Mouse (Mus musculus): ENCODE measurements around the gene Tenm3. TPM values are rescaled to one million over a fixed set of nuclear protein-coding genes. Genes with fewer than 3 reads are reported as not detected.

The Tenm3 gene
- total and polyA plus RNA-seq, 3 experiments, result 0.01 to 0.11 TPM; not detected in 1

GRCm38 (mm10) chr8:48819962-48820361 lies 23.8 kb downstream of the Tenm3 start:
- ATAC-seq (ENCODE audit: extremely low read depth, insufficient number of reproducible peaks, low FRiP score, poor library complexity, severe bottlenecking), result no peak
- Histone ChIP-seq H3K4me3 (ENCODE audit: low read depth, low read length) (no peak overlapping the region), H3K9me3 (replicated peaks) (peaks cover 20% of the 10 kb centered on the region), H3K36me3 (replicated peaks) (no peaks in the 10 kb centered on the region), H3K4me1 (ENCODE audit: insufficient read depth, low read depth, low read length) (no peaks in the 10 kb centered on the region), H3K27me3 (ENCODE audit: insufficient read depth, low read length) (no peaks in the 10 kb centered on the region)
- TF ChIP-seq GATA2 (IDR thresholded peaks at IDR 0.05; ENCODE audit: borderline replicate concordance, low read depth, low read length) (no peak), GATA1 (IDR thresholded peaks at IDR 0.05; ENCODE audit: borderline replicate concordance, low read length) (no peak), TAL1 (conservative IDR thresholded peaks at IDR 0.05; ENCODE audit: low read depth, low read length) (no peak), POLR2AphosphoS5 (IDR thresholded peaks at IDR 0.05; ENCODE audit: insufficient replicate concordance, low read depth, low read length) (no peak), CTCF (IDR thresholded peaks at IDR 0.05; ENCODE audit: low read depth, low read length) (no peak)
- no peak for DNase-seq (ENCODE audit: low spot score)

- Histone ChIP-seq H3K27me3 (ENCODE audit: insufficient read depth, low read length) (no peaks in the 10 kb centered on the region), H3K4me3 (ENCODE audit: low read depth, low read length) (no peak overlapping the region), H3K36me3 (replicated peaks) (no peaks in the 10 kb centered on the region), H3K4me1 (ENCODE audit: insufficient read depth, low read depth, low read length) (no peaks in the 10 kb centered on the region), H3K9me3 (replicated peaks) (peaks cover 15% of the 10 kb centered on the region)
- ATAC-seq (ENCODE audit: extremely low read depth, insufficient number of reproducible peaks, low FRiP score, poor library complexity, severe bottlenecking) (no peak), DNase-seq (ENCODE audit: low spot score) (no peak)
- TF ChIP-seq GATA2 (IDR thresholded peaks at IDR 0.05; ENCODE audit: borderline replicate concordance, low read depth, low read length), result no peak
- no peak for TF ChIP-seq TAL1 (conservative IDR thresholded peaks at IDR 0.05; ENCODE audit: low read depth, low read length)
- TF ChIP-seq CTCF (IDR thresholded peaks at IDR 0.05; ENCODE audit: low read depth, low read length), result no peak
- TF ChIP-seq GATA1 (IDR thresholded peaks at IDR 0.05; ENCODE audit: borderline replicate concordance, low read length), result no peak
- no peak for TF ChIP-seq POLR2AphosphoS5 (IDR thresholded peaks at IDR 0.05; ENCODE audit: insufficient replicate concordance, low read depth, low read length)
Measured at GRCm38 (mm10) chr8:48819348-48819747, 24.4 kb downstream of the Tenm3 start.

GRCm38 (mm10) chr8:48816941-48817340 lies 26.8 kb downstream of the Tenm3 start:
- no peak for ATAC-seq (ENCODE audit: extremely low read depth, insufficient number of reproducible peaks, low FRiP score, poor library complexity, severe bottlenecking)

GRCm38 (mm10) chr8:48812196-48812741 lies 31.5 kb downstream of the Tenm3 start:
- DNase-seq (ENCODE audit: low spot score) (no peak), ATAC-seq (ENCODE audit: extremely low read depth, insufficient number of reproducible peaks, low FRiP score, poor library complexity, severe bottlenecking) (no peak)
- Histone ChIP-seq H3K4me1 (ENCODE audit: insufficient read depth, low read depth, low read length) (no peaks in the 10 kb centered on the region), H3K4me3 (ENCODE audit: low read depth, low read length) (no peak overlapping the region), H3K36me3 (replicated peaks) (no peaks in the 10 kb centered on the region), H3K27me3 (ENCODE audit: insufficient read depth, low read length) (no peaks in the 10 kb centered on the region), H3K9me3 (replicated peaks) (peaks cover 12% of the 10 kb centered on the region)
- TF ChIP-seq GATA2 (IDR thresholded peaks at IDR 0.05; ENCODE audit: borderline replicate concordance, low read depth, low read length), result no peak
- TF ChIP-seq POLR2AphosphoS5 (IDR thresholded peaks at IDR 0.05; ENCODE audit: insufficient replicate concordance, low read depth, low read length), result no peak
- TF ChIP-seq GATA1 (IDR thresholded peaks at IDR 0.05; ENCODE audit: borderline replicate concordance, low read length), result no peak
- no peak for TF ChIP-seq CTCF (IDR thresholded peaks at IDR 0.05; ENCODE audit: low read depth, low read length)
- no peak for TF ChIP-seq TAL1 (conservative IDR thresholded peaks at IDR 0.05; ENCODE audit: low read depth, low read length)

More at GRCm38 (mm10) chr8:48816941-48817340, 26.8 kb downstream of the Tenm3 start:
- Histone ChIP-seq H3K27me3 (ENCODE audit: insufficient read depth, low read length) (no peaks in the 10 kb centered on the region), H3K4me3 (ENCODE audit: low read depth, low read length) (no peak overlapping the region), H3K4me1 (ENCODE audit: insufficient read depth, low read depth, low read length) (no peaks in the 10 kb centered on the region), H3K36me3 (replicated peaks) (no peaks in the 10 kb centered on the region), H3K9me3 (replicated peaks) (peaks cover 13% of the 10 kb centered on the region)
- TF ChIP-seq GATA2 (IDR thresholded peaks at IDR 0.05; ENCODE audit: borderline replicate concordance, low read depth, low read length), result no peak
- TF ChIP-seq POLR2AphosphoS5 (IDR thresholded peaks at IDR 0.05; ENCODE audit: insufficient replicate concordance, low read depth, low read length), result no peak
- no peak for TF ChIP-seq TAL1 (conservative IDR thresholded peaks at IDR 0.05; ENCODE audit: low read depth, low read length)
- TF ChIP-seq GATA1 (IDR thresholded peaks at IDR 0.05; ENCODE audit: borderline replicate concordance, low read length), result no peak
- no peak for DNase-seq (ENCODE audit: low spot score)

GRCm38 (mm10) chr8:48810615-48811014 lies 33.1 kb downstream of the Tenm3 start:
- DNase-seq (ENCODE audit: low spot score) (no peak), ATAC-seq (ENCODE audit: extremely low read depth, insufficient number of reproducible peaks, low FRiP score, poor library complexity, severe bottlenecking) (no peak)
- Histone ChIP-seq H3K4me3 (ENCODE audit: low read depth, low read length) (no peak overlapping the region), H3K4me1 (ENCODE audit: insufficient read depth, low read depth, low read length) (no peaks in the 10 kb centered on the region), H3K27me3 (ENCODE audit: insufficient read depth, low read length) (no peaks in the 10 kb centered on the region), H3K9me3 (replicated peaks) (peaks cover 12% of the 10 kb centered on the region), H3K36me3 (replicated peaks) (no peaks in the 10 kb centered on the region)
- TF ChIP-seq POLR2AphosphoS5 (IDR thresholded peaks at IDR 0.05; ENCODE audit: insufficient replicate concordance, low read depth, low read length) (no peak), TAL1 (conservative IDR thresholded peaks at IDR 0.05; ENCODE audit: low read depth, low read length) (no peak), GATA1 (IDR thresholded peaks at IDR 0.05; ENCODE audit: borderline replicate concordance, low read length) (no peak), CTCF (IDR thresholded peaks at IDR 0.05; ENCODE audit: low read depth, low read length) (no peak), GATA2 (IDR thresholded peaks at IDR 0.05; ENCODE audit: borderline replicate concordance, low read depth, low read length) (no peak)

- no peak for DNase-seq (ENCODE audit: low spot score)
- ATAC-seq (ENCODE audit: extremely low read depth, insufficient number of reproducible peaks, low FRiP score, poor library complexity, severe bottlenecking), result no peak
- Histone ChIP-seq H3K36me3 (replicated peaks) (no peaks in the 10 kb centered on the region), H3K4me1 (ENCODE audit: insufficient read depth, low read depth, low read length) (no peaks in the 10 kb centered on the region), H3K9me3 (replicated peaks) (peaks cover 17% of the 10 kb centered on the region), H3K27me3 (ENCODE audit: insufficient read depth, low read length) (no peaks in the 10 kb centered on the region), H3K4me3 (ENCODE audit: low read depth, low read length) (no peak overlapping the region)
- TF ChIP-seq TAL1 (conservative IDR thresholded peaks at IDR 0.05; ENCODE audit: low read depth, low read length) (no peak), CTCF (IDR thresholded peaks at IDR 0.05; ENCODE audit: low read depth, low read length) (no peak), GATA1 (IDR thresholded peaks at IDR 0.05; ENCODE audit: borderline replicate concordance, low read length) (no peak)
Measured at GRCm38 (mm10) chr8:48809104-48809503, 34.6 kb downstream of the Tenm3 start.

All from G1E (cell line).